Mouse (Mus musculus) frontal cortex, postnatal 10 days (tissue): Measurements from ENCODE around the gene Acss3.

Experiments used
- DNase-seq, 2 experiments: peaks; one replicate each; pipeline ENCODE4 v3.0.0; 2022; ENCODE audit warnings: low spot score in 2 of 2, mixed read lengths in 1 of 2

Acss3 gene

DNA sequence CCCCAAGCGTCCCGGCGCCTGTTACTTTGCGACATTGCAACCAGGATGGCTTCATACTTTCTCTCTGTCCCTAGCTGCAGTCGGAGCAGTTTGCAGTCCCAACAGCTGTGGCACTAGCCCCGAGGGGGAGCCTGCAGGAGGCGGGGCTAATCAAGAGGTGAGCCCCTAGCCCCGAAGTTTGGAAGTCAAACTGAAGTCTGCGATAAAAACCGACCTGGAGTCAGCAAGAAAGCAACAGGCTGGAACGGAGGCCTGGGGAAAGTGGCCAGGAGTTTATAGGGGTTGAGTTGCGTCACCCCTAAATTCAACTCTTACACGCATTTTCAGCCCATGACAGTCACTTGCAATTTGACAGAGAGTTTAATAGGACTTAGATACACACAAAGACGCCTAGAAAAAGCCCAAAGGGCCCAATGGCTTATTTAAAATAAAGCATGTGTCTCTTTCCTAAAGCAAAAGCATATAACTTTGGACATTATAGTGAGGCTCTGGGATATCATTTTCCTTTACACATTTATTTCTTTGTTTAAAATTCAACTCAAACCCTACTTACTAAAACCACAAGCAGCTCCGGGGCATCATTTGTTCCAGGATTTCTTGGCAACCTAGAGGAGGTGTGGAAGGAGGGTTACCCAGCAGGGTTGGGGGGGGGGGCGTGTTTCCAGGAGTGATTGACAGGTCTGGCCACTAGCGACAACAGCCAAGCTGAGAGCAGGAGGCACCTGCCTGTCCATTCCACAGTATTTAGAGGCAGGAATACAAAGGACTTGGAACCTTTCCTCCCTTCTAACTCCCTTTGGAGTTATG lies at the start of gene Acss3:
TSS of gene Acss3 (minus strand) at position 140 of the 807 bp plus-strand sequence.
- peak in 1 of 2 experiments; percentile 15 for DNase-seq

DNA sequence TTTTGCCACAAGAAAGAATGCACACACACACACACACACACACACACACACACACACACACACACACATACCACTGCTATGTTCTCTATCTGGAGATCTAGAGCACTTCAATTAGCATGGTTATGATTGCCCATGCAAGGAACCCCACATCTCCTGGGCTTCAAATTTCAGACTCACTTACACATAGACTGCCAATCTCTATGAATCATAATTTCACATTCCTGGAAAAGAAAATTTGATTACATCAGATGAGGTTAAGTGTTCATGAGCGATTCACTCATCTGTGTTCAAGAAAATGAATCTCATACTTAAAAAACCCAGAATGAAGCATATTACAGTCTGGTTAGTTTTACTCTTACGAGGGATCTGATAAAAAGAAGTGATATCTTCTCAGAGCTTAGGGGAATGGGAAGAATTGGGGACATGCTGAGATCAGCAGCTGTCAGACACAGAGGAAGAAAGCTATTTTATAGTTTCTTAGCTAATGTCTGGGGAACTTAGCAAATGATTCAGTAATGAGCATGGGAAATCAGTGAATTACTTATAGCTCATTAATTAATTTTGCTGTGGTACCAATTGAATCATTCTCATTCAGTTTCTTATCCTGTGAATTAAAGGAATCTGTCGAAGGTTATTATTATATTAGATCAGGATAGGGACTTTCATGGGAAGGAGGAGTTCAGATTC lies 48.7 kb upstream of the Acss3 start:
- no peak for DNase-seq

GRCm38 (mm10) chr10:107166486-107166885 lies 43.0 kb upstream of the Acss3 start:
- DNase-seq = no peak

DNA sequence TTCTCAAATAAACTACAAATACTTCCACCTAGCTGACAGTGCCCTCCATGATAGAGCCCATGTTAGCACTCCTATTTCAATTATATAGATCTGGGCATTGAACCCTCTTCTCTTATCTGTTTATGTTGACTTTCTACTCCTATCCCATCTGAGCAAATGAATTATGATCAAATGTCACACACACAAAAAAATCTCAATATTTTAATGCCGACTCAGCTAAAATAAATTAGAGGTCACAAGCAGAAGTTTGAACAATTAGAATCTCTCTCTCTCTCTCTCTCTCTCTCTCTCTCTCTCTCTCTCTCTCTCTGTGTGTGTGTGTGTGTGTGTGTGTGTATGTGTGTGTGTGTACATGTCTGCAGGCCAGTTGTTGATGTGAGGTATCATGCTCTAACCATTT lies 25.3 kb upstream of the Acss3 start:
- no peak for DNase-seq

DNA sequence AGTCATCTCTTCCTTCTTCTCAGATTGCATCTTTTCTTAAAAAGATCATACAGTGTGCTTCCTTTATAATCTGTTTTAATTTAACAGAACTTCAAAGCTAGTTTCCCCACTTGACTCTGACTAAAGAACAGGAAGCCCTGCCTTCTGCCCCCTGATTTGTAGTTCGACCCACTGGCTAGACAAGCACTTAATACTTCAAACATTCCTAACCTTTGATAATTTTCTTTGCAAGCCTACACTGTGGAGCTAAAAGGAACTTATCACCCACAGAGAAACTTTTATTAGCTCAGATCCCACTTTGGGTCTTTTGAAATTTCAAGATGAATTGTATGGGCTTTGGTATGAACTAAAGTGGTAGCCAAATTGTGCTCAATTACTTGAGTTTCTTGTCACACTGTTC lies 20.5 kb upstream of the Acss3 start:
- DNase-seq = no peak

DNA sequence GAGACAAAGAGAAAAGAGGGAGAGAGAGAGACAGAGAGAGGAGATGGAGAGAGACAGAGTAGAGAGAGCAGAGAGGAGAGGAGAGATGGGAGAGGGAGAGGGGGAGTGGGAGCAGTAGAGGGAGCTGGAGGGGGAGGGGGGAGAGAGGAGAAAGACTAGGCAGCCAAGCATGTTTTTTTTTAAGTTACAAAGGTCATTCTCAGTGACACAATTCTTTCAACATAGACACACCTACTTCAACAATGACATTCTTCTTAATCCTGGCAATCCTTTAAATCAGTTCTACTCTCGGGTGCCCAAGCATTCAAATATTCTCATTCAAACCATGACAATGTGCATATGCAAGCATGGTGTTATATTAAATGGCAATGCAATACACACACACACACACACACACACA lies 19.4 kb upstream of the Acss3 start:
- DNase-seq = no peak

DNA sequence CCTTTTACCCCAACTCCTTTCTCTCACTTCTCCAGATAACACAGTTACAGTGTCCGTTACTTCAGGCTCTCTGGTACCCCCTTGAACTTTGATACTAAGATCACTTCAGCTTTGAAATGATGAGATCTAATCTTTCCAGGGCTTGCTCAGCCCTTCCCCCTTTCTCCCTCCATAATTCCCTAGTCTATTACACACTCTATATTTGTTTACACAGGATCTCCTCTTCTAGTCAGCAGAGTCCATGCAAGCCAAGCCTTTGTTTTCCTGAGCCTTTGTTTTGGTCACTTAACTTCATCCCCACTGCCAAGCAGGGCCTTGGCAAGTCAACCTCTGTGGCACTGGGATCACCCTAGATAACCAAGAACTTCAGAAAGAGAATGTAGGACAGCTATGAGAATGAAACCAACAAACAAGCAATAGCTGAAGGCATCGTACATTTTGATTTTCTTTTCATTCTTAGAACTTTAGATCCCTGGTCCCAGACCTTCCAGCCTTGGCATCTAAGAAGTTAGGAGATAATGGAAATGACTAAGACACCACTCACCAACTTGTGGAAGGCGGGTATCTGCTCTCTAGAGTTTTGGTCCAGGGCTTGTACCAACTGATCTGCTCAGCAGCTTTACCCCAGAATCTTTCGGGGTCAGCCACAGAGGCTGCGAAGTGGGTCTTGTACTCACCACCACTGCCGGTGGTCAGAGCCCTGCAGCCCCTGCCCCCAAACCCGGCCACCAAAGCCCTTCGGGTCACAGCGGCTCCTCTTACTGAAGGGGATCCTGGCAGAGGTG lies 532 bp downstream of the Acss3 start:
- no peak for DNase-seq

GRCm38 (mm10) chr10:107121301-107121700 lies 2.2 kb downstream of the Acss3 start:
- DNase-seq = no peak

DNA sequence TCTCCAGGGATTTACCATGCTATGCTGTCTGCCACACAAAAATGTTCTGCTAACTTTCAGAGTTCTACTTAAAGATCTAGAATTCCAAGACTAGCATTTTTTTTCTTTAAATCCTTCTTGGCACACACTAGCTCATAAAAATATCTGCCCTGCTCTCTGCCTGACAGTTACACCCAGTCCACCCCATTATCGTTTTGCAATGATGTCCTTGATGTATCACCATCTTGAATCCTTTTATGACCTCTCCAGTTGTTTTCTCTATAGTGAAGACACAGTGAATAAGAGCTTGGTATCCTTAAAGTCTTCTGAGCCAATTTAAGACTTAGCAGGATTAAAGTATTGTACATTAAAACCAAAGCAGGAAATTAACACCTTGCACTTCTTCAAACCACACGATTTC lies 4.3 kb downstream of the Acss3 start:
- no peak for DNase-seq

DNA sequence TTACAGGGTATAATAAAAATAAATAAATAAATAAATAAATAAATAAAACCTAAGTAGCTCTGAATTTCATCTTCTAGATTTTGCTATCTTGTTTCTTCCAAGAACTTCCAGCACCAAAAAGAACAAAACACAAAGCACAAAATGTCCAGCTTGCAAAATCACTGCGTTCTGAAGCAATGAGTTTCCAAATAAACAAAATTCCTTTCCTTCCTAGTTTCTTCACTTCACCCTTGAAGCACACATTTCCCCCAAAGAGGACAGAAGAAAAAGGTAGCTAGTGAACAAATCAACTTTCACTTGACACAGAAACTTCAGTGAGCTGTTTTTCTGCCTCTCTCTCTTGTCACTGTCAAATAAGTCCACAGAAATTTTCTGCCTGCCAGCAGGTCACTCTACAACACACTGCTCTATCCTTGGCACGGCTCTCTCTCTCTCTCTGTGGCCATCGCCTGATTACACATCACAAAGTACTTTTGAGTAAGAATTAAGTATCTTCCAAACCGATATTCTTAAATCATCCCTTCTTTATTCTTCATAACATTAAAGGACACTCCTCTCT lies 6.7 kb downstream of the Acss3 start:
- no peak for DNase-seq

DNA sequence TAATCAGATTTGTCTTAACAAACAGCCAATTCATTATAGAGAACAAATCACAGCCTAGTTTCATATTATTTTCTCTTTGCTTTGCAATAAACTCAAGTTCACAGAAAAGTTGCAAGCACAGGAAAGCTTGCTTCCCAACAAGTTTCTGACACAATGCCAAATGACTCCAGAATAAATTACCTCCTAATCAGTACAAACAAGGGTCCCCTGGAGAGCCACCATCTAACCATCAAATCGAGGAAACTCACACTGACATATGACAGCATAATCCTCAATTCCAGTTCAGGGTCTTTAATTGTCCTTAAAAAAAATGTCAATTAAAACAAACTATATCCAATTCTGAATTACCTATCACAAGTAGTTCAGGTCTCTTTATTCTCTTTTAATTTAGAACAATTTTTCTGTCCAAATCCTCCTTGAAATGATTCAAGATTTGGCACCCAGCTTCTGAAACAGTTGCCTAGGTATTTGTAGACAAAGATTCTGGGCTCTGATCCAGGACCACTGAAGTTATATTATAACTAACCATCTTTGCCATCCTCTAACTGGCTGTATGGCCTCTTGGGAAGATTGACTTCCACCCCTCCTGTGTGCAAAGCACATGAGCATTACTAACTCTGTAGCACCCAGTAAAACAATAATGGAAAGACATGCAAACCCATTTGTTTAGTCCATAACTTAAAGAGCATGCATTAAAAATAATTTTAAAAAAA lies 7.4 kb downstream of the Acss3 start:
- DNase-seq = no peak

GRCm38 (mm10) chr10:107115121-107115520 lies 8.3 kb downstream of the Acss3 start:
- no peak for DNase-seq

DNA sequence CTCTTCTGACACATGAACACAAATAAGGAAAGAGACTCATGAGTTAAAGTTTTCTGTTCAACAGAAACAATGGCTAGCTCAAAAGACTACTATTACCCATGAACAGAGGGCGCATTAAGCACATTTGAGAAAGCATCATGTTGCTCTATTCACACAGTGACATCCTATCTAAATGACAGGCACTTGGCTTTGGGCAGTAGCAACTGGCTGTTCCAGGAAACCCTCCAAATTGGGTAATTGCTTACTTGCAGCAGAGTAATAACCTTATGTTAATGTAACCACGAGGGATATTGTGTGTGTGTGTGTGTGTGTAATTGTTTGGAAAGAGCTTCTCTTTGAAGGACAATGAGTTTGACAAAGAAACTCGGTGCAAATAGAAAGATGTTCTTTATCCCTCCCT lies 29.0 kb downstream of the Acss3 start:
- no peak for DNase-seq

DNA sequence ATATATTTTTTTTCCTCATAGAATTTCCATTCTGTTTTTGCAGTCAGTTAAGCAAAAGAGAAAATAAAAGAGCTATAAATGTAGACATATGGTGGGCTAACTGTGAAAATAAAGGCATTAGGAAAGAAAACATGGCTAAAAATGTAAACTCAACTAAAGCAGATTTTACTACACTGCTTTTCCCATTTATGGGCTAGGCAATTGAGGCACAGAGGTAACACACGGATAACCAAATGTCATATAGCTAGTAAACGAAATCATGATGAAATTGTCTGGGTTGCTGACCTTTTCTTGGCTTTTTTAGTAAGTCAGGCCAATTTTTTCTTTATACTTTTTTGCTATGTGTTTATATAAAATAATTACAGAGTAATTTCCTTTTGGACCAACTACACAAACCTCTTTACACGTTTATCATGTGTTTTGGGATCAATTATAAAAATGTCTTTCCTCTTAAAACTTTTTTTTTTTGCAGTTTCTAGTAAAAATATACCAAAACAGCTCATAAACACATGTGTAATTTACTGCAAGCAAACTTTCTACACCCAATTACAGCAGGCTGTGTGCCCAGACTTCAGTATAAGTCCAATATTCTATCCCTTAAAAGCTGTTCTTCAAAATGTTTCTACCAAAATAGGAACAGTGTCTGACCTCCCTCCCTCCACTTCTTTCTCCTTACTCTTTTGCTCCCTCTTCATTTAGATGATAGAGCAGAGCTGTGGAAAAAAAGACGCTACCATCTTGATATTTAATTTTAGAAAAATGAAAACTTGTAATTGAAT lies 69.4 kb downstream of the Acss3 start:
- DNase-seq = no peak

GRCm38 (mm10) chr10:107050489-107050888 lies 73.0 kb downstream of the Acss3 start:
- DNase-seq = no peak

GRCm38 (mm10) chr10:107042656-107043055 lies 80.8 kb downstream of the Acss3 start:
- no peak for DNase-seq

GRCm38 (mm10) chr10:107040837-107041236 lies 82.6 kb downstream of the Acss3 start:
- no peak for DNase-seq

DNA sequence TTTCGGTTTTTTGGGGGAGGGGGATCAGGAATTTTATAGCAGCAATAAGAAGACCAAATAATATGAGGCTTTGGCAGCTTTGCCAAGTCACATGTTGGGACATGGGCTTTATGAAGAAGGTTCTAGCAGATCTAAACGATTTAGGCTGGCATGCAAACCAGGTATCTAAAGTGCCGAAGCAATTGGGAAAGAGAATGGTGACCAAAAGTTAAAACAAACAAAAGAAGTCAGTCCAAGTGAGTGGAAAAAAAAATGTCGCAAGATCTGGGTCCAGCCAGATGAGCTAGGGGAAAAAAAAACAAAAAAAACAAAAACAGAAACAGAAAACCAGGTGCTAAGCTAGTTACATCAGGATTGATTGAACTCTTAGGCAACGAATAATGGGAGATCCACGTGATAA lies 83.1 kb downstream of the Acss3 start:
- no peak for DNase-seq

DNA sequence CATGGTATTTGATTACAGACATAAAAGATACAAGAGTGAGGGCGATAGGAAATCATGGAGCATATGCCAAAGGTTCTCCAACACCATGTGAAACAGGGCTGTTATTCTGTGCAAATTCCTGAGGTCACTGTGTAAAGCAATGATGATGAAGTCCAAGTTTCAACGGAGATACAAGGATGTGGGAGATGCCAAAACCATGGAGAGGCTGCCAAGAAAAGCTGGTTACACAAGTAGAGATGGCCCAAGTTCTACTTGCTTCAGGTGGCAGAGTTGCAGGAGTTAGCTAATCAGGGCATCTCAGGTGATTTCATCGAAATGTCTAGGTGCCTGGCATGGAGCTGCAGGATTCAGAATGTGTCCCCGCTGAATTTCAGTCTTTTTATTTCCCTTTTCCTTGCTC lies 84.3 kb downstream of the Acss3 start:
- no peak for DNase-seq

DNA sequence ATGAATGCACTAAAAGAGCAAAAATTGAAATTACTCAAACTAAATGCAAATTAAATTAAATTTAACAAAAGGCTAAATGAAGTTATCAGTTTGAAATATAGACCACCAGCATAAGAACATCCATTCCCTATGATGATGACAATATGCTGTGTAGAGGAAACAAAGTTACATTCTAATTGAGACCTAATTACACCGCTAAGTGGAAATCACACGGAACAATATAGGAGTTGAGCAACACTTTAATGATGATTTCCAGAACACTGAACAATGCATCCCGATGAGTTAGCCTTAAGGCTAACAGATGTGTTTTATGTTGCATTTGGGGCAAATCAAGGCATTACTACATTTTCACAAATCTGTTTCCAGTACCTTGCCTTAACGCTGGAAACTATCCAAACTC lies 99.2 kb downstream of the Acss3 start:
- DNase-seq = no peak

DNA sequence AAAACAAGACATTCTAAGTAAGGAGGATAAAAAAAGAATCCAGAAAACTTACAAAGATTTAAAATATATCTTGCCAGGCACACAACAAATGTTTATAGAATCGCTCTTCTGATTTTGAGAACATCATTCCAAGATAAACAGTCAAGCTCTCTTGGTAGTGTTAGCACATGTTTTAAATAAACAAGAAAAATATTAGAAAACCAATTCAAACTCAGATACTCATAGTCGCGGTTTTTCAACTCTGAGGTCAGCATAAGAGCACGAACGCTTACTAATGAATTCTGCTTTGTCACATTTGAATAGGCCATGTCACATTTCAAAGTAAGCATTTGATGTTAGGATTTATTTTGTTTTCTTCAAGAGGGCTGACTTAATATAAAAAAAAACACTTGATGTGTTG lies 102.3 kb downstream of the Acss3 start:
- DNase-seq = no peak
